Mouse (Mus musculus) heart, postnatal 0 days (tissue): ENCODE results near the gene Mfn2. TPM values are rescaled to one million over a fixed set of nuclear protein-coding genes. Genes with fewer than 3 reads are reported as not detected.
"Not testable (repeated sequence)": the region's sequence is repeated elsewhere in the genome, so short reads cannot be mapped to it uniquely, and the experiment has no call there.

Source experiments
- ATAC-seq: fragments of 200-750 bp; cut with Nextera tagmentation; 2 replicates; pipeline ENCODE4 v1.8.0; 2017; ENCODE audit warnings: low read depth, moderate number of reproducible peaks, moderate library complexity; ENCODE audit not compliant: insufficient read depth
- DNase-seq: peaks from one replicate; pipeline ENCODE4 v3.0.0-alpha.2; 2016; ENCODE audit warnings: low spot score
- H3K27ac ChIP-seq: fragments of 300-500 bp; sonication (generic); 2 replicates; pipeline ENCODE4 v1.5.1; 2014; ENCODE audit warnings: low read depth, mild to moderate bottlenecking
- H3K27me3 ChIP-seq: fragments of 300-500 bp; sonication (generic); 2 replicates; pipeline ENCODE4 v1.6.1; 2014; ENCODE audit warnings: low read length, mixed read lengths; ENCODE audit not compliant: control insufficient read depth, insufficient read depth
- H3K36me3 ChIP-seq: fragments of 300-500 bp; sonication (generic); replicated peaks from 2 replicates; pipeline ENCODE4 v1.6.1; 2014; ENCODE audit warnings: low read length, mixed read lengths; ENCODE audit not compliant: control insufficient read depth, insufficient read depth
- H3K4me1 ChIP-seq: fragments of 300-500 bp; sonication (generic); 2 replicates; pipeline ENCODE4 v1.6.1; 2014; ENCODE audit warnings: antibody characterized with exemption; ENCODE audit not compliant: control insufficient read depth, insufficient read depth
- H3K4me2 ChIP-seq: fragments of 300-500 bp; sonication (generic); 2 replicates; pipeline ENCODE4 v1.6.1; 2014; ENCODE audit warnings: low read depth, mild to moderate bottlenecking, low read length, moderate library complexity
- H3K4me3 ChIP-seq: fragments of 300-500 bp; sonication (generic); 2 replicates; pipeline ENCODE4 v1.5.1; 2014; ENCODE audit warnings: low read depth, low read length
- H3K9ac ChIP-seq: fragments of 300-500 bp; sonication (generic); replicated peaks from 2 replicates; pipeline ENCODE4 v1.6.1; 2014; ENCODE audit warnings: low read depth, low read length, mixed read lengths
- H3K9me3 ChIP-seq: fragments of 300-500 bp; sonication (generic); replicated peaks from 2 replicates; pipeline ENCODE4 v1.6.1; 2016; ENCODE audit warnings: low read length; ENCODE audit not compliant: control insufficient read depth
- CTCF ChIP-seq: IDR thresholded peaks from 2 replicates; pipeline ENCODE4 v1.5.1; 2016; ENCODE audit warnings: antibody characterized with exemption, control low read depth, low read depth
- EP300 ChIP-seq: IDR thresholded peaks from 2 replicates; pipeline ENCODE4 v1.6.1; 2016; ENCODE audit warnings: antibody characterized with exemption, low read depth
- WGBS: fragments of 180-500 bp; shearing (Covaris S2); extraction: QIAGEN DNeasy Blood & Tissue Kit; methylation state at CpG from one replicate; pipeline ENCODE4 v1.1.7; 2014; 5-methylcytosine and 5-hydroxymethylcytosine counted together
- polyA plus RNA-seq: library from polyadenylated mRNA; unstranded; fragments of >200 nt; fragmentation: Nextera tagmentation; extraction: Ambion mirVana; gene quantifications from 2 replicates; pipeline ENCODE4 v1.2.1, GENCODE M21; 2015
- total RNA-seq: library from RNA; depleted of rRNA; stranded (reverse); fragments of >200 nt; gene quantifications from 2 replicates; pipeline ENCODE4 v1.2.3, GENCODE M21; 2014; ENCODE audit warnings: low replicate concordance

Mfn2 gene
- total and polyA plus RNA-seq, 2 experiments from 2014 or later, result 230 to 256 TPM

DNA sequence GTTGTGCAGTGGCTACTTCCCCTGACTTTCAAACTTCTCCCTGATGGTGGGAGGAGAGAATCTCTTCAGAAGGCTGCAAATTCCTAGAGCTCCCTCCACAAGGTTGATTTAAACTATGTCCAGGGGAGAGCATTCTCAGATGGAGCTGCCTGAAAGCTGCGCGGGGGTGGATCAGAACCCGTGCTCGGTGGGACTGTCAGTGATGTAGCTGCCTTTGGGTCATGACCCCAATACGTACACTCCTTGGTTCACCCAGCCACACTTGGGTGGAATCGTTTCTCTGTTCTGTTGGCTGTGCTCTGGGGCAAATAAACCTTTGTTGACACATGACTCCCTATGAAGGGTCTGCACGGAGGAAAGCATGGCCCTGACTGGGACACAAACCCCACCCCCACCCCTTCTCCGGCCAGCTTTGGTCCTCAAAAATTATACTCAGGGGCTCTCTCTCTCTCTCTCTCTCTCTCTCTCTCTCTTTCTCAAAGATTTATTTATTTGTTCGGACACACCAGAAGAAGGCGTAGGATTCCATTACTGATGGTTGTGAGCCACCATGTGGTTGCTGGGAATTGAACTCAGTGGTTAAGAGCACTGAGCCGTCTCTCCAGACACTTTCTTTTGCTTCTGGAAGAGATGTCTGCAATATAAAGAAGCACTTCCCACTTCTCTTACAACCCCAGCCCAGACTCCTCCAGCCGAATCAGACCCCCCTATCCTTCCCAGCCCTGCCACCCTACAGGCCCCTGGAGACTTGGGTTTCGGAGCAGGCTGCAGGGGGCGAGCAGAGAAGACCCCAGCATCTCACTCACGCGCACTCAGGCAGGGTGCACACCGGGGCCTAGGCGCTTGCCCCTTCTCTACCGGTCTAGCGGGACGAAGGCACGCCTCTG is 36.7 kb downstream of the Mfn2 start:
- Histone ChIP-seq H3K36me3 (peaks cover 38% of the 10 kb centered on the region), H3K4me3 (peak overlapping the region; percentile 86), H3K4me2 (peak overlapping the region; percentile 84), H3K27ac (peak overlapping the region; percentile 90), H3K27me3 (no peaks in the 10 kb centered on the region), H3K4me1 (peaks cover 24% of the 10 kb centered on the region), H3K9ac (peak overlapping the region; percentile 74), H3K9me3 (no peaks in the 10 kb centered on the region)
- DNase-seq (peak; percentile 45), ATAC-seq (peak; percentile 6; the same call in 1 of the 2 replicates)
- TF ChIP-seq CTCF (no peak; the same call in 1 of the 2 replicates), EP300 (no peak)
- 8% methylated on average over 22 of the region's 22 CpGs for WGBS

DNA sequence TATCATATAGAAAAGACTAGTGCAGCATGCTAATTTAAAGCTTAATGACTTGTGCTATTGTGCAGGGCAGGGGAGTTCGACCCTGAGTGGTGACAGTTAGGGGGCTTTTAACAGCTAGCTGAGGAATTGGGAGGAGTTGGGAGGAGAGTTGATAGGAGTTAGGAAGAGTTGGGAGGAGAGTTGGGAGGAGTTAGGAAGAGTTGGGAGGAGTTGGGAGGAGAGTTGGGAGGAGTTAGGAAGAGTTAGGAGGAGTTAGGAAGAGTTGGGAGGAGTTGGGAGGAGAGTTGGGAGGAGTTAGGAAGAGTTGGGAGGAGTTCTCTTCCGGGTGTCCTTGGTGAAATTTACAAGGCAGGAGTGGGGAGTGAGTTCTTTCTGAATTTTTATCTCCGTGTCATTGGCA is 37.7 kb downstream of the Mfn2 start:
- not testable (repeated sequence) for H3K27ac ChIP-seq, H3K9ac ChIP-seq, ATAC-seq, H3K4me3 ChIP-seq, H3K4me2 ChIP-seq, H3K27me3 ChIP-seq, DNase-seq, H3K9me3 ChIP-seq
- Histone ChIP-seq H3K36me3 (peaks cover 40% of the 10 kb centered on the region), H3K4me1 (peaks cover 24% of the 10 kb centered on the region)
- 40% methylated on average over 3 of the region's 3 CpGs for WGBS

DNA sequence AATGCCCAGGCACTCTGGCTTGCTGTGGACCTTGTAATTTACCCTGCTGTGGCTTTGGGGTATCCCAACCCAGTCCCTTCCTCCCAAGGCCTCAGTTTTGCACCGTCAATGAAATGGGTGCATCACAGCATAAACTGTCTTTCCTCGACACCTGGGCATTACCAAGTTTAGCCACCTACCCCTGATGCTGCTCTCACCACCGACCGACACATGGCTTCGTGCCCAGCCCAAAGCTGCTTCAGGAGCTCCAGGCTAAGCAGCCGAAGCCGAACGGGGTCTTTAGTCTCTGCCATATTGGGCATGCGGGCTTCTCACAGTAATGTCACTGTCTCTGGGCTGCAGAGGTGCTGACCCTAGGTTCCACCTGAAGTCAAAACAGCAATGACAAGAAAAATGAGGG is 38.4 kb downstream of the Mfn2 start:
- no peaks in the 10 kb centered on the region for H3K9me3 ChIP-seq
- H3K4me2 ChIP-seq, result no peak overlapping the region
- DNase-seq (no peak), ATAC-seq (no peak)
- no peak overlapping the region for H3K9ac ChIP-seq
- TF ChIP-seq CTCF, result no peak
- no peak for TF ChIP-seq EP300
- peaks cover 47% of the 10 kb centered on the region for H3K36me3 ChIP-seq
- H3K27ac ChIP-seq, result no peak overlapping the region
- H3K4me1 ChIP-seq, result peaks cover 24% of the 10 kb centered on the region
- H3K27me3 ChIP-seq, result no peaks in the 10 kb centered on the region
- 96% methylated on average over 9 of the region's 9 CpGs for WGBS
- H3K4me3 ChIP-seq, result no peak overlapping the region

DNA sequence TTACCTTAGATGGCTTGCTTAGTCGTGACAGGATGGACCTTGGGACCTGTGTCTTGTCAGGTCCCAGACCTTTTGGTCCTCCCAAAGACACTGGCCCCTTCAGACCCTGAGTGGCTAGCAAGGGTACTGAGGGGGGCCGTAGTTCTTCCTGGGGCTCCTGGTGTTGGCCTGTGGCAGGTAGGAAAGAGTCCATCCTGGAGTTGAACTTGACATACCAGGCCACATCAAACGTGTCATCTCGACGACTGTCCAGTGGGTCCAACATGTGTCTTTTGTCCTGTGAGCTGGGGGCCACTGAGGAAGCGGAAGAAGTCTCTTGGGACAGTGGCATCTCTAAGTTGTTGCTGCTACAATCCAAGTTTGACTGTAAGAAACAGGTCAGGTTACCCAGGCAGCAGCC is 38.9 kb downstream of the Mfn2 start:
- no peak for TF ChIP-seq CTCF
- TF ChIP-seq EP300, result no peak
- ATAC-seq, result no peak
- H3K4me1 ChIP-seq, result peaks cover 24% of the 10 kb centered on the region
- H3K9ac ChIP-seq, result no peak overlapping the region
- no peaks in the 10 kb centered on the region for H3K9me3 ChIP-seq
- 91% methylated on average over 6 of the region's 6 CpGs for WGBS
- no peak overlapping the region for H3K27ac ChIP-seq
- no peak overlapping the region for H3K4me3 ChIP-seq
- H3K27me3 ChIP-seq, result no peaks in the 10 kb centered on the region
- no peak for DNase-seq
- H3K36me3 ChIP-seq, result peaks cover 52% of the 10 kb centered on the region
- H3K4me2 ChIP-seq, result no peak overlapping the region

DNA sequence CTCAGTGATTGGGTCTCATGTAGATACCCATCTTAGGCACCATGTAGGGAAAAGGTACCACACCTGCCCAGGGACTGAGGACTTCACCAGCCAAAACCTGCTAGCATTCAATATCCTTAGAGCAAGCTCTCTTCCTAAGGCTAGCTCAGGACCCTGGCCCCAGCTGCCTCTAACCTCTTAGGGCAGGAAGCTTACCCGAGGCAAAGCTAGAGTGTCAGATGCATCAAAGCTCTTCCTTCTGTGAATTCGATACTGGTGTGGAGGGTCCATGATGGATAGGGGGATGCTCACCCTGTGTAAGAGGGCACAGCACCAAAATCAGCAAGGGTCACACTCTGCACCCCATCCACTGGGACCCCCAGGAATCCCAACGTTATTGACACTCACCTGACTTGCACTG is 42.5 kb downstream of the Mfn2 start:
- 0 out of 2 replicates have a peak, but pooled peaks cover under 1% of the 10 kb centered on the region for H3K4me1 ChIP-seq
- TF ChIP-seq EP300 (no peak), CTCF (no peak)
- 97% methylated on average over 3 of the region's 3 CpGs for WGBS
- no peak overlapping the region for H3K4me2 ChIP-seq
- H3K9ac ChIP-seq, result no peak overlapping the region
- DNase-seq, result no peak
- H3K9me3 ChIP-seq, result no peaks in the 10 kb centered on the region
- H3K4me3 ChIP-seq, result no peak overlapping the region
- ATAC-seq, result no peak
- no peak overlapping the region for H3K27ac ChIP-seq
- H3K27me3 ChIP-seq, result no peaks in the 10 kb centered on the region
- H3K36me3 ChIP-seq, result peaks cover 58% of the 10 kb centered on the region
